Mouse (Mus musculus) embryonic facial prominence, embryonic 14.5 days (tissue): Measurements from ENCODE around the gene Tnfrsf12a. TPM values are rescaled to one million over a fixed set of nuclear protein-coding genes. Genes with fewer than 3 reads are reported as not detected.

Experiments
- ATAC-seq: fragments of 200-750 bp; cut with Nextera tagmentation; 2 replicates; pipeline ENCODE4 v1.8.0; 2017; ENCODE audit warnings: low read depth, moderate number of reproducible peaks, moderate TSS enrichment
- DNase-seq: peaks from one replicate; pipeline ENCODE4 v3.0.0-alpha.2; 2015; ENCODE audit warnings: low spot score
- H3K27ac ChIP-seq: fragments of 300-500 bp; sonication (generic); replicated peaks from 2 replicates; pipeline ENCODE4 v1.5.1; 2014; ENCODE audit warnings: low read depth, mild to moderate bottlenecking, low read length, moderate library complexity
- H3K27me3 ChIP-seq: fragments of 300-500 bp; sonication (generic); replicated peaks from 2 replicates; pipeline ENCODE4 v1.6.1; 2014; ENCODE audit warnings: low read length; ENCODE audit not compliant: control insufficient read depth, insufficient read depth
- H3K36me3 ChIP-seq: fragments of 300-500 bp; sonication (generic); 2 replicates; pipeline ENCODE4 v1.6.1; 2014; ENCODE audit warnings: low read length, mixed read lengths; ENCODE audit not compliant: control insufficient read depth, insufficient read depth
- H3K4me1 ChIP-seq: fragments of 300-500 bp; sonication (generic); 2 replicates; pipeline ENCODE4 v1.6.1; 2014; ENCODE audit warnings: antibody characterized with exemption, low read length; ENCODE audit not compliant: control insufficient read depth, insufficient read depth
- H3K4me2 ChIP-seq: fragments of 300-500 bp; sonication (generic); 2 replicates; pipeline ENCODE4 v1.6.1; 2014; ENCODE audit warnings: low read depth, mild to moderate bottlenecking, low read length, moderate library complexity, mixed read lengths
- H3K4me3 ChIP-seq: fragments of 300-500 bp; sonication (generic); 2 replicates; pipeline ENCODE4 v1.5.1; 2014; ENCODE audit warnings: low read depth, mild to moderate bottlenecking, low read length
- H3K9ac ChIP-seq: fragments of 300-500 bp; sonication (generic); 2 replicates; pipeline ENCODE4 v1.6.1; 2014; ENCODE audit warnings: low read depth, mild to moderate bottlenecking, low read length, moderate library complexity, mixed read lengths
- H3K9me3 ChIP-seq: fragments of 300-500 bp; sonication (generic); 2 replicates; pipeline ENCODE4 v1.6.1; 2016; ENCODE audit warnings: low read length; ENCODE audit not compliant: control insufficient read depth
- WGBS: fragments of 180-500 bp; shearing (Covaris S2); extraction: QIAGEN DNeasy Blood & Tissue Kit; methylation state at CpG from one replicate; pipeline ENCODE4 v1.1.7; 2014; 5-methylcytosine and 5-hydroxymethylcytosine counted together
- polyA plus RNA-seq: library from polyadenylated mRNA; unstranded; fragments of >200 nt; fragmentation: Nextera tagmentation; extraction: Ambion mirVana; gene quantifications from 2 replicates; pipeline ENCODE4 v1.2.1, GENCODE M21; 2014

Gene Tnfrsf12a
- polyA plus RNA-seq, 1 experiment from 2014 or later, result 30.7 TPM

GRCm38 (mm10) chr17:23664556-23665021 is 12.7 kb downstream of the Tnfrsf12a start:
- no peak overlapping the region for H3K4me2 ChIP-seq
- peak; percentile 60 for ATAC-seq

GRCm38 (mm10) chr17:23661526-23661925 is 15.7 kb downstream of the Tnfrsf12a start:
- H3K4me2 ChIP-seq, result no peak overlapping the region
- no peaks in the 10 kb centered on the region for H3K9me3 ChIP-seq
- peaks cover 11% of the 10 kb centered on the region; the same call in 1 of the 2 replicates for H3K4me1 ChIP-seq
- DNase-seq (no peak), ATAC-seq (no peak)
- peaks cover 4% of the 10 kb centered on the region; the same call in 1 of the 2 replicates for H3K36me3 ChIP-seq
- peaks cover 40% of the 10 kb centered on the region for H3K27me3 ChIP-seq
- 0% methylated on average over 9 of the region's 9 CpGs for WGBS
- no peak overlapping the region for H3K27ac ChIP-seq
- H3K4me3 ChIP-seq, result no peak overlapping the region
- no peak overlapping the region for H3K9ac ChIP-seq

More at GRCm38 (mm10) chr17:23664556-23665021, 12.7 kb downstream of the Tnfrsf12a start:
- peaks cover 11% of the 10 kb centered on the region; the same call in 1 of the 2 replicates for H3K4me1 ChIP-seq
- H3K9ac ChIP-seq, result 0 out of 2 replicates have a peak overlapping the region, but pooled peaks have one; percentile 5
- DNase-seq, result peak; percentile 67
- H3K9me3 ChIP-seq, result no peaks in the 10 kb centered on the region
- H3K27me3 ChIP-seq, result peaks cover 37% of the 10 kb centered on the region
- peaks cover 31% of the 10 kb centered on the region for H3K36me3 ChIP-seq
- WGBS, result 7% methylated on average over 5 of the region's 5 CpGs
- H3K4me3 ChIP-seq, result no peak overlapping the region
- H3K27ac ChIP-seq, result no peak overlapping the region

DNA sequence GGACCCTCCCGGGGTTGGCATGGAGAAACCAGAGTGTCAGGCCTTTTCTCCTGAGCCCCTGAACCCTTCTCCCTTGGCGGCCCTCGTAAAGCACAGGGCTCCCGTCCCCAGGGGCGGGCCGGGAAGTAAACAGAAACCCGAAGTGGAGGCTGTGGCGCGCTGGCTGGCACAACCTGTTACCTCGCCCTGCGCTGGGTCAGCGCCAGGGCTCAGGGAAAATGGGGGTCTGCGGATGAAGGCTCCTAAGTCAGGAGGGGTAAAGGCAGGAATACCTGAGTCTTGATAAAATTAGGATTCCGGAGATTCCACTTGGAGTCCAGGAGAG is 16.4 kb downstream of the Tnfrsf12a start:
- H3K4me1 ChIP-seq, result peaks cover 11% of the 10 kb centered on the region; the same call in 1 of the 2 replicates
- H3K9ac ChIP-seq, result no peak overlapping the region
- H3K4me3 ChIP-seq, result peak overlapping the region; percentile 23
- no peaks in the 10 kb centered on the region for H3K9me3 ChIP-seq
- H3K27me3 ChIP-seq, result peaks cover 40% of the 10 kb centered on the region
- H3K36me3 ChIP-seq, result no peaks in the 10 kb centered on the region
- no peak overlapping the region for H3K27ac ChIP-seq
- peak overlapping the region; percentile 36 for H3K4me2 ChIP-seq
- DNase-seq (peak; percentile 50), ATAC-seq (peak; percentile 59; the same call in 1 of the 2 replicates)
- 4% methylated on average over 14 of the region's 14 CpGs for WGBS

GRCm38 (mm10) chr17:23660117-23660875 is 17.0 kb downstream of the Tnfrsf12a start, which contains the start of gene Bicdl2:
TSS of gene Bicdl2 (plus strand) at chr17:23660506.
- Histone ChIP-seq H3K4me1 (peaks cover 11% of the 10 kb centered on the region; the same call in 1 of the 2 replicates), H3K27me3 (peaks cover 40% of the 10 kb centered on the region), H3K4me3 (peak within 1 kb of the TSS; percentile 23), H3K36me3 (no peaks in the 10 kb centered on the region), H3K9ac (no peak within 1 kb of the TSS; the same call in 1 of the 2 replicates), H3K4me2 (peak within 1 kb of the TSS; percentile 36), H3K27ac (no peak within 1 kb of the TSS), H3K9me3 (no peaks in the 10 kb centered on the region)
- 4% methylated on average over 25 of the region's 27 CpGs for WGBS
- ATAC-seq (peak; percentile 42; the same call in 1 of the 2 replicates), DNase-seq (peak; percentile 65)

GRCm38 (mm10) chr17:23658450-23658849 is 18.8 kb downstream of the Tnfrsf12a start:
- H3K9me3 ChIP-seq, result no peaks in the 10 kb centered on the region
- H3K4me3 ChIP-seq, result no peak overlapping the region
- no peak for DNase-seq
- H3K27ac ChIP-seq, result no peak overlapping the region
- H3K36me3 ChIP-seq, result no peaks in the 10 kb centered on the region
- H3K27me3 ChIP-seq, result peaks cover 40% of the 10 kb centered on the region
- no peak for ATAC-seq
- no peak overlapping the region for H3K4me2 ChIP-seq
- WGBS, result 85% methylated on average over 3 of the region's 3 CpGs
- peaks cover 5% of the 10 kb centered on the region; the same call in 1 of the 2 replicates for H3K4me1 ChIP-seq
- no peak overlapping the region for H3K9ac ChIP-seq

DNA sequence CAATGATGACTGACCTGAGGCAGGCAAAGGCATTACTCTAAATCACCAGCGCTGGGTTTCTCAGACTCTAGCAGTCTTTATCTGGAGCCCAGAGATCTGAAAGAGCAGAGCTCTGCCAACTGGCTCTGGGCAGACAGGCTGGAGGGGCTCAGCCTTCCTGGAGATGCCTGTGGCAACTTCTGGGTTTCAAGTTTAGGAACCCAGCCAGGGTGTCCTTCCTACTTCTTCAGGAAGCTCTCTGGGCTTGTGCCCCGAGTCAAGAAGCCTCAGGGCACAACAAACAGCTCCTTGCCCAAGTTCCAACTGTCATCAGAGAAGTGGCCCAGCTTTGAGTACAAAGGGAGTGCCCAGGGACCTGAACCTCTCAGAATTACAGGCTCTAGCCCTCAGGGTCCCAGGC is 22.9 kb downstream of the Tnfrsf12a start:
- Histone ChIP-seq H3K9me3 (no peaks in the 10 kb centered on the region), H3K27ac (no peak overlapping the region), H3K4me2 (no peak overlapping the region), H3K4me1 (no peaks in the 10 kb centered on the region), H3K4me3 (no peak overlapping the region), H3K9ac (no peak overlapping the region), H3K27me3 (peaks cover 1% of the 10 kb centered on the region; the same call in 1 of the 2 replicates), H3K36me3 (no peaks in the 10 kb centered on the region)
- ATAC-seq, result no peak
- DNase-seq, result no peak
- WGBS, result 68% methylated on average over 2 of the region's 2 CpGs

DNA sequence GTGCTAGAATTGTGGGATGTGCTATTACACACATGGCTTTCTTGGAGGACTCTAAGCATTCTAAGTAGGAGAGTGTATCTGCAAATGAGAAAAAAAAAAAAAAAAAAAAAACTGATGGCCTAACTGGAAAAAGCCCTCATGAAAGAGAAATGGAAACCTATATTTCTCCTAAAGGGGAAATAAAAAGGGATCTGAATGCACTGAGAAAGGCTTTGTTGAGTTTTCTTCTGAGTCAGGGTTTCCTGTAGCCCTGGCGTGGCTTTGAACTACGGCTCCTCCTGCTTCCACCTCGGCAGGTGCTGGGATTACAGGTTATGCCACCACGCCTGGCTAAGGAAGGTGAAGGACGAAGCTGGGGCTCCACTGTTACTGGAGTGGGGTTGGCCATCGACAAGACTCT is 23.3 kb downstream of the Tnfrsf12a start:
- no peak overlapping the region for H3K27ac ChIP-seq
- no peaks in the 10 kb centered on the region for H3K27me3 ChIP-seq
- H3K36me3 ChIP-seq, result no peaks in the 10 kb centered on the region
- H3K9ac ChIP-seq, result no peak overlapping the region
- 53% methylated on average over 6 of the region's 6 CpGs for WGBS
- no peaks in the 10 kb centered on the region for H3K9me3 ChIP-seq
- no peak overlapping the region for H3K4me2 ChIP-seq
- no peak for DNase-seq
- no peak overlapping the region for H3K4me3 ChIP-seq
- no peaks in the 10 kb centered on the region for H3K4me1 ChIP-seq
- no peak for ATAC-seq

- Histone ChIP-seq H3K9me3 (no peaks in the 10 kb centered on the region), H3K36me3 (no peaks in the 10 kb centered on the region), H3K9ac (no peak overlapping the region), H3K4me2 (no peak overlapping the region), H3K4me1 (no peaks in the 10 kb centered on the region), H3K27ac (no peak overlapping the region), H3K4me3 (no peak overlapping the region), H3K27me3 (no peaks in the 10 kb centered on the region)
- peak; percentile 7 for DNase-seq
- 66% methylated on average over 2 of the region's 2 CpGs for WGBS
- no peak for ATAC-seq
Observed at GRCm38 (mm10) chr17:23653324-23653723, 23.9 kb downstream of the Tnfrsf12a start.
